Mouse (Mus musculus) left cerebral cortex, adult 11 months (tissue): ENCODE data around the gene Sprr2a3.
"Not testable (repeated sequence)": the region's sequence is repeated elsewhere in the genome, so short reads cannot be mapped to it uniquely, and the experiment has no call there.

Experiments used
- DNase-seq: peaks from one replicate; pipeline ENCODE4 v3.0.0; 2022; ENCODE audit warnings: low spot score

Gene Sprr2a3

DNA sequence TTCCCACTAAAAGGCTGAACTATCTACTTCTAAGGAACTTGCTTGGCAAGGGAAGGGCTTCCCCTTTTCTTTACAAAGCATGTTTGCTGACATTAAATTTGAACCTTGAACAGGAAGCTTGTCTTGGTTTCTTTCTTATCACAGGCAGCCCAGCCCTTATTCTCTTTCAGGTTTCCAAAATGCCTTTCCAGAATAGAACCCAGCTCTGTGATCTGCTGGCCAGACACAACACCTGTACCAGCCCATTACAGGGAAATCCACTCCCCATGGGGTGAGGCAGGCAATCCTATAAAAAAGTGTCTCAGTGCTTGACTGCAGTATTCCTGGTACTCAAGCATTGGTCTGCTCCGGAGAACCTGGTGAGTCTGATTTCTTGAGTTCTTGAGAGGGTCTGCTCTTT, at the start of gene Sprr2a3:
Sprr2a3 (plus strand) TSS at position 317 of the 400 bp plus-strand sequence.
- not testable (repeated sequence) for DNase-seq

DNA sequence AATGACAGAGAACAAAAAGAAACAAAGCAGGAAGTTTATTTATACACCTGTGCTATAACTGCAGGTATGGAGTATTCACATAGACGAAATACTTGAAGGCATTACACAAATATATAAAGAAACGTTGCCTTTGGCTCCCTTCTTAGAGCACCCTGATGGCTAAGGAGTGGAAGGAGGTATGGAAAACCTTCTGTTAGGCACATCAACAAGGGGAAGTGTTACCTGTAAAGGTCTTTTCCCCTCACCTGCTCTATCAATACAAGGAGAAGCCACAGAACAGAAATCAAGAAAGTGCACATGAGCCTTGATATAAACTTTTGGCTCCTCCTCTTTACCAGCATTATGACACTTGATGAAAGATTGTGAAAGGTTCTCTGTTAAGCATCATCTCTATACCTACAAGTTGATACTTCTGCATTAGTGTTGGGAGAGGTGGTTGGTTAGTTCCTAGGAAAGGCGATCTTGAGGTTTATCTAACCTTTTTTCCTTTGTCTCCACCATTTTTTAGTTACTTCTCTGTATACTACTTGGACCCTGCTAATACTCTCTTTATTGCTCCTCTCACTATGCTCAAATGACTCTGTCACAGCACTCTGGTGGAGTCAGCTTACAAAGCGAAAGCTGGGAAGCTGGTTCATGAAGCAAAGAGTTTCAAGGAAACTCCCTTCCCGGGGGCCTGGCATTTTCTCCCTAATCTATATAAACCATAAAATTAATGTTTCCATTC, 48.6 kb upstream of the Sprr2a3 start:
- DNase-seq, result not testable (repeated sequence)

DNA sequence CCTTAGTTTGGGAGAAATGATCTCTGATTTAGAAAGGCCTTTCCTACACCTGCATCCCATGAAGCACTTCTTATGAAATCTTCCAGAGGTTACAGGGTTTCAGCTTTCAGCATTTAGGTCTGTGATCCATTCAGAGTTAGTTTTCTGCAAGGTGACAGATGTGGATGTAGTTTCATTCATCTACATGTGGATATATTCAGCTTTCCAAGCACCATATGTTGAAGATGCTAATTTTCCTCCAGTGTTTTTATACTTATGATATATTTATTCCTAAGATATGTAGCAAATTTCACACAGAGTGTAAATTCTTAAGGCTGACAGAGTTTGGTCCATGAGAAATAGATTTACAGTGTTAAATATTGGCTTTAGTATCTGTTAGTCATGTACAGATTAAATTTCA, 46.5 kb upstream of the Sprr2a3 start:
- not testable (repeated sequence) for DNase-seq

DNA sequence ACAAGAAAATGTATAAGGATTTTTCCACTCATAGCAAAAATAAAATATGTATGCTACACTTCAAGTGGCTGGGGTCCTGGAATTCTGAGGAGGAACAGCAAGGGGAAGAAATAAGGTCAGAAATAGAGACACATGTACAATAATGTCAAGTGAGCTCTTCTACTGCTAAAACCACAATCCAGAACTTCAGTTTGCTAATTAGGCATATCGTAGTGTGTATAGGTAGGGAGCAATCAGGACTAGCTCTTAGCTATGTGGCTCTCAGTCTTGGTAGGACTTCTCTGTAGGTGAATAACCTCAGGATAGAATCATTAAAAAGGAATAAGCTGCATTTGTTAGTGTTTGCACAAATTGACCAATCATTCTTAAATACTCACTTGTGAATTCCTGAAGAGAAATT, 46.0 kb upstream of the Sprr2a3 start:
- not testable (repeated sequence) for DNase-seq

DNA sequence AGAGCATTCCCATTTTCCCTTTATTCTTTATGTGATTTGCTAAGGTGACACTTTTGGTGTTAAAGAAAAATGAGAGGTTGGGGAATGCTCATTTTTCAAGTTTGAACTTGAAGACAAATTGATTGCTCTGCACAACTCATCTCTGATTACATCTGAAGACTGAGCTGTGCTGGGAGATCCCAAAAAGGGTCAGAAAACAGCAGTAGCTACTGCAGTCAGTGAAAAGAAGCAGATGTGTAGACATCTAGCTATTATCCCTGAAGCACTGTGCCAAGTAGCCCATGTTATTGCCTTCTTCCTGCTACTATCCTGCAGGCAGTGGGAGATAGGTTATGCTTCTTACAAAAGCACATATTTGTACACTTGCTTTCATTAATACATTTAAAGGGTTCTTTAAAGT, 40.4 kb upstream of the Sprr2a3 start:
- not testable (repeated sequence) for DNase-seq

DNA sequence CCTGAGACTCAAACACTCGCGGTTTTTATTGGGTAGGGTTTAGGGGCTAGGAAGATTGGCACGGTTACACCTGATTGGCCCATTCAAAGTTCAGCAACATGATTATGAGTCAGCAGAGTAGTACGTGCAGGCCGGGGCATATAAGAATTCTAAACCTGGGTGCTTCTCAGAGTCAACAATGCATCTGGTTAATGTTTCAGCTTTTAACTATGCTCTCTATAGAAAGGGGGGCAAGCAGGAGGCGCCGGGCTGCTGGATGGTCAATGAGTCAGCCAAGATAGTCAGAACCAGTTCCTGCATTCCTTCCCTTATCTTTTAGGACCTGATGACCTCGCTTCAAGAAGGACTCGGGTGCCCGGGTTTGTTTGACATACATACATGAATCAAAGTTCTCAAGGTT, 39.0 kb upstream of the Sprr2a3 start:
- not testable (repeated sequence) for DNase-seq

DNA sequence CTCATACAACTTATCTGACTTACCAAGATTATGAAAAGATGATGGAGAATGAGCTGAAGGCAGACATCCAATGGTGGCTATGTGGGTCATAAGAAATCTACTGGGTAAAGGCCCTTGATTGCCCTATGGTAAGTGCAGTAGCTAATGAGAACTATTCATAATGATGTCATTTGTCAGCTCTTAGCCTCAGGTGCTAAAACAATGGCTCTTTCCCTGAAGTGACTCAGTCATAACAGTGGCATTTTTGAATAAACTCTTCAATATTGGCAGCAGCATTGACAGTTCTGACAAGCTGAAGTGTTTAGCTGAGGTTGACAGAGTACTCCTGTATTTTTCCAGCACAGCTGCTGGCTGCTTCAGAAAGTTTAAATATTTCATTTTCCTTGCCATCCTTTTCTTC, 36.7 kb upstream of the Sprr2a3 start:
- not testable (repeated sequence) for DNase-seq

DNA sequence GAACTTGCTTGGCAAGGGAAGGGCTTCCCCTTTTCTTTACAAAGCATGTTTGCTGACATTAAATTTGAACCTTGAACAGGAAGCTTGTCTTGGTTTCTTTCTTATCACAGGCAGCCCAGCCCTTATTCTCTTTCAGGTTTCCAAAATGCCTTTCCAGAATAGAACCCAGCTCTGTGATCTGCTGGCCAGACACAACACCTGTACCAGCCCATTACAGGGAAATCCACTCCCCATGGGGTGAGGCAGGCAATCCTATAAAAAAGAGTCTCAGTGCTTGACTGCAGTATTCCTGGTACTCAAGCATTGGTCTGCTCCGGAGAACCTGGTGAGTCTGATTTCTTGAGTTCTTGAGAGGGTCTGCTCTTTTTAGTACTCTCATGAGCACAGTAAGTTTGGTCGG, 34.8 kb upstream of the Sprr2a3 start:
- DNase-seq, result not testable (repeated sequence)

DNA sequence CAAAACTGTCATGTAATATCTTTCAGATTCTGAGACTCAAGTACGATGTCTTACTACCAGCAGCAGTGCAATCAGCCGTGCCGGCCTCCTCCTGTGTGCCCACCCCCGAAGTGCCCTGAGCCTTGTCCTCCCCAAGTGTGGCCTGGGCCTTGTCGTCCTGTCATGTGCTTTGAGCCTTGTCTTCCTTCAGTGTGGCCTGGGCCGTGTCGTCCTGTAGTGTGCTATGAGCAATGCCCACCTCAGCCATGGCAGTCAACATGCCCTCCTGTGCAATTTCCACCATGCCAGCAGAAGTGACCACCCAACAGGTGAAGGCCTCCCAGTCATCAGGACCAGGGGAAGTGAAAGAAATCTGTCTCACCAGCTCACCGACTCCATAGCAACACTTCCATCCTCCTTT, 31.4 kb upstream of the Sprr2a3 start:
- not testable (repeated sequence) for DNase-seq

DNA sequence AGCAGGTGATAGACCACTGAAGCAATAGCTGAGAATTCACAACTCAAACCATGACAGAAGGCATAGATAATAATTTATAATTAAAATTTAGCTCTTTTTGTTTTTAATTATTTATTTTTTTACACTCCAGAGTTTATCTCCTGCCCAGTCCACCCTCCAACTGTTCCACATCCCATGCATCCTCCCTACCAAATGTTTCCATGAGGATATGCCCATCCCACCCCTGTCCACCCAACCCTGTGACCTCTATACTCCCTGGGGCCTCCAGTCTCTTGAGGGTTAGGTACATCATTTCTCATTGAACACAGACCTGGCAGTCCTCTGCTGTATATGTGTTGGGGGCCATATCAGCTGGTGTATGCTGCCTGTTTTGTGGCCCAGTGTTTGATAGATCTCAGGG, 26.7 kb upstream of the Sprr2a3 start:
- DNase-seq, result not testable (repeated sequence)

DNA sequence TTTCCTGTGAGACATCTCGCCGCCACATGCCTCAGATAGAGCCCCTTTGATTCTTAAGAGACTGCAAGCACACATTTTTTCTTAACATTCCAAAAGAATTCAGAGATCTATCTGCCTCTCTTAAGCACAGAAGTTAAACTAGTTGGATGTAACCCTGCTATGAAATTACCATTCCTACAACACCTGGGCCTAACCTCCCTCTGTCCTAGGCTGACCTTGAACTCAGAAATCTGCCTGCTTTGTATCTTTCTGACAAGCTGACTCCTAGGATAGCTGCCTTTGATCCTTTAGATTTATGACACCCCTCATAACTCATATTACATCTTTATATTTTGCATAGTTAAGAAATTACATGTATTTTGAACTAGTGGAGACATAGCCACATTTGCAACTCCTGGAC, 21.8 kb upstream of the Sprr2a3 start:
- DNase-seq, result not testable (repeated sequence)

DNA sequence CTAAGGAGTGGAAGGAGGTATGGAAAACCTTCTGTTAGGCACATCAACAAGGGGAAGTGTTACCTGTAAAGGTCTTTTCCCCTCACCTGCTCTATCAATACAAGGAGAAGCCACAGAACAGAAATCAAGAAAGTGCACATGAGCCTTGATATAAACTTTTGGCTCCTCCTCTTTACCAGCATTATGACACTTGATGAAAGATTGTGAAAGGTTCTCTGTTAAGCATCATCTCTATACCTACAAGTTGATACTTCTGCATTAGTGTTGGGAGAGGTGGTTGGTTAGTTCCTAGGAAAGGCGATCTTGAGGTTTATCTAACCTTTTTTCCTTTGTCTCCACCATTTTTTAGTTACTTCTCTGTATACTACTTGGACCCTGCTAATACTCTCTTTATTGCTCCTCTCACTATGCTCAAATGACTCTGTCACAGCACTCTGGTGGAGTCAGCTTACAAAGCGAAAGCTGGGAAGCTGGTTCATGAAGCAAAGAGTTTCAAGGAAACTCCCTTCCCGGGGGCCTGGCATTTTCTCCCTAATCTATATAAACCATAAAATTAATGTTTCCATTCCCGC, 13.7 kb upstream of the Sprr2a3 start:
- DNase-seq, result not testable (repeated sequence)

DNA sequence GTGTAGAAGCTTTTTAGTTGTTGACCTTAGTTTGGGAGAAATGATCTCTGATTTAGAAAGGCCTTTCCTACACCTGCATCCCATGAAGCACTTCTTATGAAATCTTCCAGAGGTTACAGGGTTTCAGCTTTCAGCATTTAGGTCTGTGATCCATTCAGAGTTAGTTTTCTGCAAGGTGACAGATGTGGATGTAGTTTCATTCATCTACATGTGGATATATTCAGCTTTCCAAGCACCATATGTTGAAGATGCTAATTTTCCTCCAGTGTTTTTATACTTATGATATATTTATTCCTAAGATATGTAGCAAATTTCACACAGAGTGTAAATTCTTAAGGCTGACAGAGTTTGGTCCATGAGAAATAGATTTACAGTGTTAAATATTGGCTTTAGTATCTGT, 11.7 kb upstream of the Sprr2a3 start:
- DNase-seq, result not testable (repeated sequence)

DNA sequence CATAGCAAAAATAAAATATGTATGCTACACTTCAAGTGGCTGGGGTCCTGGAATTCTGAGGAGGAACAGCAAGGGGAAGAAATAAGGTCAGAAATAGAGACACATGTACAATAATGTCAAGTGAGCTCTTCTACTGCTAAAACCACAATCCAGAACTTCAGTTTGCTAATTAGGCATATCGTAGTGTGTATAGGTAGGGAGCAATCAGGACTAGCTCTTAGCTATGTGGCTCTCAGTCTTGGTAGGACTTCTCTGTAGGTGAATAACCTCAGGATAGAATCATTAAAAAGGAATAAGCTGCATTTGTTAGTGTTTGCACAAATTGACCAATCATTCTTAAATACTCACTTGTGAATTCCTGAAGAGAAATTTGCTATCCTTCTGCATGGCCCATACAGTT, 11.2 kb upstream of the Sprr2a3 start:
- DNase-seq, result not testable (repeated sequence)

DNA sequence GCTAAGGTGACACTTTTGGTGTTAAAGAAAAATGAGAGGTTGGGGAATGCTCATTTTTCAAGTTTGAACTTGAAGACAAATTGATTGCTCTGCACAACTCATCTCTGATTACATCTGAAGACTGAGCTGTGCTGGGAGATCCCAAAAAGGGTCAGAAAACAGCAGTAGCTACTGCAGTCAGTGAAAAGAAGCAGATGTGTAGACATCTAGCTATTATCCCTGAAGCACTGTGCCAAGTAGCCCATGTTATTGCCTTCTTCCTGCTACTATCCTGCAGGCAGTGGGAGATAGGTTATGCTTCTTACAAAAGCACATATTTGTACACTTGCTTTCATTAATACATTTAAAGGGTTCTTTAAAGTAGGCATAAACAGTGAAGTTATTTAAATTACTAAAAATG, 5.6 kb upstream of the Sprr2a3 start:
- DNase-seq, result not testable (repeated sequence)

DNA sequence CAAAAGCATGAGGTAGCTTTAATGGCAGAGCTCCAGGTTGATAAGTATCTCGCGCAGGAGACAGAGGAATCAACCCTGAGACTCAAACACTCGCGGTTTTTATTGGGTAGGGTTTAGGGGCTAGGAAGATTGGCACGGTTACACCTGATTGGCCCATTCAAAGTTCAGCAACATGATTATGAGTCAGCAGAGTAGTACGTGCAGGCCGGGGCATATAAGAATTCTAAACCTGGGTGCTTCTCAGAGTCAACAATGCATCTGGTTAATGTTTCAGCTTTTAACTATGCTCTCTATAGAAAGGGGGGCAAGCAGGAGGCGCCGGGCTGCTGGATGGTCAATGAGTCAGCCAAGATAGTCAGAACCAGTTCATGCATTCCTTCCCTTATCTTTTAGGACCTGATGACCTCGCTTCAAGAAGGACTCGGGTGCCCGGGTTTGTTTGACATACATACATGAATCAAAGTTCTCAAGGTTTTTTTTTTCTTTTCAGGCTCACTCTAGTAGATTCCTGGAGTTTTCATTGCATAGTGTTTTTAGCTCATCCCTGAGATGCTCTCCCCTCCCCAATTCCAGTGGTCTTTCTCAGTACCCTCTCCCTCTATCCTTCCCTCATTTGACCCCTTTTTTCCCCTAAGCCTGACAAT, 4.1 kb upstream of the Sprr2a3 start:
- DNase-seq, result not testable (repeated sequence)

DNA sequence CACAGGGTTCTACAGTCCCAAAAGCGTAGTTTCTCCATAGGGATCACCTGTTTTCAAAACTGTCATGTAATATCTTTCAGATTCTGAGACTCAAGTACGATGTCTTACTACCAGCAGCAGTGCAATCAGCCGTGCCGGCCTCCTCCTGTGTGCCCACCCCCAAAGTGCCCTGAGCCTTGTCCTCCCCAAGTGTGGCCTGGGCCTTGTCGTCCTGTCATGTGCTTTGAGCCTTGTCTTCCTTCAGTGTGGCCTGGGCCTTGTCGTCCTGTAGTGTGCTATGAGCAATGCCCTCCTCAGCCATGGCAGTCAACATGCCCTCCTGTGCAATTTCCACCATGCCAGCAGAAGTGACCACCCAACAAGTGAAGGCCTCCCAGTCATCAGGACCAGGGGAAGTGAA, 3.3 kb downstream of the Sprr2a3 start:
- not testable (repeated sequence) for DNase-seq

DNA sequence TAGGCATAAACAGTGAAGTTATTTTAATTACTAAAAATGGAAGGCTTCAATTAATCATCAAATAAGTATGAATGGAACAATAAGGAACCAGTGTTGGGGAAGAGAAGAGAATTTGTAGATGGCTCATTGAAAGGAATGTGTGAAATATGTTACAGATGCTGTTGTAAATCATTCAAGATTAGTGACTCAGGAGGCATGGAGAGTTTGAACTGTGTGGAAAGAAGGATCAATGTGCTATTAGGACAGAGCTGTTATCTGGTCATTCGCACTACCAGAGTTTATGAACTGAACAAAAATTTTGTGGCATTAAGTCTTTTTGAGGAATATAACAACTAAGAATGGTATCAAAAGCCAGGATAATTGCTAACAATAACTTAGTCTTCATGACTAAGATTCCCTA, 22.2 kb downstream of the Sprr2a3 start:
- DNase-seq, result no peak

DNA sequence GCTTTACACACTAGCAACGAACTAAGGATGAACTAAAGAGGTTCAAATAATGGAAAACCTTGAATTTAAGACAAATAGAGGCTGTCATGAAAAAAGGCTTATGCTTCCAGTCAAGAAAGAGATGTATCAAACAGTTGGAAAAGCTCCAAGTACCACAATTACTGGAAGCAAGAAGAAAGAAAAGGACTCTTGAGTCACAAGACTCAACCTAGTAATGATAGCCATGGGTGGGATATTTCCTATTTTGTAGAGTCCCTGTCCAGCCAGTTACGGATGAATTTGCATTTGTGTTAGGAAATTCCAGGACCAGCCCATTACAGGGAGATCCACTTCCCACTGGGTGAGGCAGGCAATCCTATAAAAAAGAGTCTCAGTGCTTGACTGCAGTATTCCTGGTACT, 31.1 kb downstream of the Sprr2a3 start, which contains the start of gene Sprr2b:
Sprr2b (plus strand) TSS at position 301 of the 400 bp plus-strand sequence.
- DNase-seq, result no peak

DNA sequence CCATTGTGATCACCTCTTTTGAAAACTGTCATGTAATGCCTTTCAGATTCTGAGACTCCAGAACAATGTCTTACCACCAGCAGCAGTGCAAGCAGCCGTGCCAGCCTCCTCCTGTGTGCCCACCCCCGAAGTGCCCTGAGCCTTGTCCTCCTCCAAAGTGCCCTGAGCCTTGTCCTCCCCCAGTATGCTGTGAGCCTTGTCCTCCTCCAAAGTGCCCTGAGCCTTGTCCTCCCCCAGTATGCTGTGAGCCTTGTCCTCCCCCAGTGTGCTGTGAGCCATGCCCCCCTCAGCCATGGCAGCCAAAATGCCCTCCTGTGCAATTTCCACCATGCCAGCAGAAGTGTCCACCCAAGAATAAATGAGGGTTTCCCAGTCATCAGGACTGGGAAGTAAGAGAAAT, 32.2 kb downstream of the Sprr2a3 start:
- DNase-seq, result no peak

DNA sequence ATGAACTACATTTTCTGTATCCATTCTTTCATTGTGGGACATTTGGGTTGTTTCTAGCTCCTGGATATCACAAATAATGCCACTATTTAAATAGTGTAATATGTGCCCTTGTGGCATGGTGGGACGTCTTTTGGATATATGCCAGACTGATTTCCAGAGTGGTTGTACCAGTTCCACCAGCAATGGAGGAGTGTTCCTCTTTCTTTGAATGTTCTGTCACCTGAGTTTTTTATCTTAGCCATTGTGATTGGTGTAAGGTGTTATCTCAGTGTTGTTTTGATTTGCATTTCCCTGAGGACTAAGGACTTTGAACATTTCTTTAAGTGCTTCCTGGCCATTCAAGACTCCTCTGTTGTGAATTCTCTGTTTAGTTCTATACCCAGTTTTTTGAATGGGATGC, 51.1 kb downstream of the Sprr2a3 start:
- no peak for DNase-seq

DNA sequence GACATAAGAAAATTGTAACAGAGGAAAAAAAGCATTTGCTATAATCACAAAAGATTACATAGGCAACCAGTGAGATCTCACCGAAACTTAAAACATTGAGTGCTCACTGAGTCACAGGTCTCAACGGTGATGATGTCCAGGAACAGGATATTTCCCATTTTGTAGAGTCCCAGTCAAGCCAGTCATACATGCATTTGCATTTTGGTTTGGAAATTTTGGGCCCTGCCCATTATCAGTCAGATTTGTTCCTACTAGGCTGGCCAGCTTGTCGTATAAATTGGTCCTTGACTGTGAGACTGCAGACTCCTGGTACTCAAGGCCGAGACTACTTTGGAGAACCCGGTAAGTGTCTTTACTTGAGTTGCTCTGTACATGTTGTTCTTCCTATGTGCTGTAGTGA, 53.6 kb downstream of the Sprr2a3 start, which contains the start of gene Sprr2d:
Sprr2d (plus strand) TSS at position 301 of the 400 bp plus-strand sequence.
- DNase-seq, result no peak
